Mouse (Mus musculus) limb, embryonic 14.5 days (tissue): ENCODE measurements at regions not wholly inside any gene's neighbourhood (a gene's known extent, or its start where the extent isn't known, plus 50 kb on each side); places are given as distances from the start of the nearest gene placed in this dataset.

Source experiments
- ATAC-seq: fragments of 200-750 bp; cut with Nextera tagmentation; 2 replicates; pipeline ENCODE4 v1.8.0; 2017; ENCODE audit warnings: low read depth, moderate number of reproducible peaks, moderate TSS enrichment; ENCODE audit not compliant: low FRiP score
- DNase-seq: peaks from one replicate; pipeline ENCODE4 v3.0.0-alpha.2; 2015; ENCODE audit warnings: low spot score
- H3K27ac ChIP-seq: fragments of 300-500 bp; sonication (generic); replicated peaks from 2 replicates; pipeline ENCODE4 v1.5.1; 2014; ENCODE audit warnings: low read depth, mild to moderate bottlenecking, low read length, moderate library complexity, mixed read lengths
- H3K27me3 ChIP-seq: fragments of 300-500 bp; sonication (generic); 2 replicates; pipeline ENCODE4 v1.6.1; 2014; ENCODE audit warnings: low read length, mixed read lengths; ENCODE audit not compliant: control insufficient read depth, insufficient read depth
- H3K36me3 ChIP-seq: fragments of 300-500 bp; sonication (generic); 2 replicates; pipeline ENCODE4 v1.6.1; 2014; ENCODE audit warnings: mild to moderate bottlenecking, low read length, moderate library complexity, mixed read lengths; ENCODE audit not compliant: control insufficient read depth, insufficient read depth
- H3K4me1 ChIP-seq: fragments of 300-500 bp; sonication (generic); 2 replicates; pipeline ENCODE4 v1.6.1; 2014; ENCODE audit warnings: antibody characterized with exemption, low read length, mixed read lengths; ENCODE audit not compliant: control insufficient read depth, insufficient read depth
- H3K4me2 ChIP-seq: fragments of 300-500 bp; sonication (generic); replicated peaks from 2 replicates; pipeline ENCODE4 v1.6.1; 2014; ENCODE audit warnings: low read depth, mild to moderate bottlenecking, low read length, moderate library complexity; ENCODE audit not compliant: severe bottlenecking
- H3K4me3 ChIP-seq: fragments of 300-500 bp; sonication (generic); replicated peaks from 2 replicates; pipeline ENCODE4 v1.5.1; 2014; ENCODE audit warnings: low read length
- H3K9ac ChIP-seq: fragments of 300-500 bp; sonication (generic); 2 replicates; pipeline ENCODE4 v1.6.1; 2014; ENCODE audit warnings: mild to moderate bottlenecking, low read depth, low read length, moderate library complexity; ENCODE audit not compliant: severe bottlenecking
- H3K9me3 ChIP-seq: fragments of 300-500 bp; sonication (generic); 2 replicates; pipeline ENCODE4 v1.6.1; 2016; ENCODE audit warnings: low read length; ENCODE audit not compliant: control insufficient read depth
- POLR2A ChIP-seq: fragments of 200-500 bp; IDR thresholded peaks from 2 replicates; pipeline ENCODE4 v1.8.0; 2012; ENCODE audit warnings: inconsistent platforms, mild to moderate bottlenecking, moderate library complexity, borderline replicate concordance; ENCODE audit not compliant: insufficient read depth, insufficient read length; ENCODE audit errors: extremely low read depth
- WGBS: fragments of 180-500 bp; shearing (Covaris S2); extraction: QIAGEN DNeasy Blood & Tissue Kit; methylation state at CpG from one replicate; pipeline ENCODE4 v1.1.7; 2014; 5-methylcytosine and 5-hydroxymethylcytosine counted together

DNA sequence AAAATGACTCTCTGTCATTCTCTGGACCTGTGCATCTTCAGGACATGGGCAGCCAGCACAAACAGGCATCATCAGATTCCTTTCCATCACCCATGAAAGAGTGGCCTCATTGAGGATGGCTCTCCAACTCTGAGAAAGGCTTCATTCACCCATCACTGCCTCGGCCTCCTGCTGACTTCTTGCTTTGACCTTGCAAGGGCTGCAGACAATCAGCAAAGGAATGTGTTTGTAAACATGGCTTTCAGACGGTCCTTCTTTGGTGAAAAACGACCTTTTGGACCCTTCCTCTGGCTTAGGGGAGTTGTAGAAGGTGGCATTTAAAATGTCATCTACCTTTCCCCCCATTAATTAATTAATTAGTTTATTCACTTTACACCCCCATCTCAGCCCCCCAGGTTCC, 134.3 kb downstream of the Moxd1 start:
- no peak for DNase-seq
- H3K9me3 ChIP-seq: no peaks in the 10 kb centered on the region
- TF ChIP-seq POLR2A: no peak
- 30% methylated on average over 3 of the region's 3 CpGs for WGBS
- no peak overlapping the region for H3K4me3 ChIP-seq
- H3K4me1 ChIP-seq: no peaks in the 10 kb centered on the region
- H3K9ac ChIP-seq: no peak overlapping the region
- H3K36me3 ChIP-seq: no peaks in the 10 kb centered on the region
- H3K27me3 ChIP-seq: no peaks in the 10 kb centered on the region
- ATAC-seq: no peak
- H3K27ac ChIP-seq: no peak overlapping the region
- H3K4me2 ChIP-seq: no peak overlapping the region

DNA sequence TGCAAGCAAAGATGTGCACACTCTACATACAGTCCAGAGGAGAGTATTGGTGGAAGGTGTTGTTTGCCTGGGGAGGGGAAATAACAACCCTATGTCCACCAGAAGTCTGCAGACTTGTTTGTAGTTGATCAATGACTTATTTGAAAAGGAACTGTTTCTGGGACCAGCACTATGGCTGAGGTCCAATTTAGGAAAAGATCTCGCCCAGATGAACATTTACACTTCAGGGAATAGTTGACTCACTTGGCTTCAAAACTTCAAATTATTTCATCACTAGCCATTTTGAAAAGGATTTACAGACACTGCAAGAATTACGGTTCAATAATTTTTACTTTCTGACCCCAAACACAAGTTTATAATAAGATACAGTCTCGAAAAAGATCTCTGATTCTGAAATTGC, 138.1 kb downstream of the Moxd1 start:
- no peak overlapping the region for H3K9ac ChIP-seq
- DNase-seq (no peak), ATAC-seq (no peak)
- no peak overlapping the region for H3K4me2 ChIP-seq
- 72% methylated on average over 3 of the region's 3 CpGs for WGBS
- H3K27ac ChIP-seq: no peak overlapping the region
- no peaks in the 10 kb centered on the region for H3K27me3 ChIP-seq
- H3K9me3 ChIP-seq: no peaks in the 10 kb centered on the region
- H3K4me1 ChIP-seq: peaks cover 4% of the 10 kb centered on the region; the same call in 1 of the 2 replicates
- H3K36me3 ChIP-seq: no peaks in the 10 kb centered on the region
- H3K4me3 ChIP-seq: no peak overlapping the region
- TF ChIP-seq POLR2A: no peak

DNA sequence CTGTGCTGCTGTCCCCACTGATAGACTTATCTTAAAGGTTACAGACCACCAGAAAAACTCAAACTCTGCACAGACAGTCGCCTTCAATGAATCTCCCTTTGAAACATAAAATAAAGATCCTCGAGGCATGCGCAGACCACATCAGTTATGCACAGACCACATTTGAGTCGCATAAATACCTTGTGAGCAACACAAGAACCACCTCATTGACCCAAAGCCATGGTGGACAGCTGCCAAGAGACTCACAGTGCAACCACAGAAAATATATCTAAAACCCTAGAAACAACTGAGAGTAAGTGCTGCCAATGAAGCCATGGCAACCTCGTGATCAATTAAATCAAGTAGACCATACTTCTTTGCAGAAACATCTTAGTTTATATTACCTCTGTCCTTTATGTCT, 142.1 kb downstream of the Moxd1 start:
- no peak for TF ChIP-seq POLR2A
- Histone ChIP-seq H3K27me3 (no peaks in the 10 kb centered on the region), H3K9ac (no peak overlapping the region), H3K36me3 (no peaks in the 10 kb centered on the region), H3K4me2 (no peak overlapping the region), H3K9me3 (no peaks in the 10 kb centered on the region), H3K4me1 (peaks cover 4% of the 10 kb centered on the region; the same call in 1 of the 2 replicates), H3K4me3 (no peak overlapping the region), H3K27ac (peak overlapping the region; percentile 45)
- ATAC-seq: no peak; the same call in 1 of the 2 replicates
- DNase-seq: peak; percentile 42
- 70% methylated on average over 5 of the region's 5 CpGs for WGBS

DNA sequence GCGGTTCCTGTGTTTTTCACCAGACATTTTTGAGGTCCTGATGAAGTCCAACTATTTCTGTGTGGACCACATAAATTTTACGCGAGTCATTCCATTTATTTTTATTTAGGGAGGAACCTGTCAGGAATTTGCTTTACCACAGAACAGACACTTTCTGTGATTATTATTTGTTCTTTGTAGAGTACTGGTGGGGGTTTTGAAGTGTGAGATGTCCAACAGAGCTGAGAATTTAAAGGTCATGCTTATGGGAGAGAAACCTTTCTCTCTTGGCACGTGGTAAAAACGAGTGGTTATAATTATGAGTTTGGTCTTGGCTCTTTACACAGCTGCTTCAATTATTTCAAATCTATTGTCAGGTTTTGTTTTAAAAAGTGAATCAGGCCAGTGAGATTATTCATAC, 143.7 kb downstream of the Moxd1 start:
- H3K9me3 ChIP-seq: no peaks in the 10 kb centered on the region
- H3K4me2 ChIP-seq: no peak overlapping the region
- 67% methylated on average over 5 of the region's 5 CpGs for WGBS
- H3K36me3 ChIP-seq: no peaks in the 10 kb centered on the region
- ATAC-seq: no peak
- no peak for TF ChIP-seq POLR2A
- no peaks in the 10 kb centered on the region for H3K27me3 ChIP-seq
- no peak overlapping the region for H3K27ac ChIP-seq
- H3K4me3 ChIP-seq: no peak overlapping the region
- H3K4me1 ChIP-seq: peaks cover 4% of the 10 kb centered on the region; the same call in 1 of the 2 replicates
- H3K9ac ChIP-seq: no peak overlapping the region
- no peak for DNase-seq

GRCm38 (mm10) chr10:24373957-24374356, 150.6 kb downstream of the Moxd1 start:
- no peak for TF ChIP-seq POLR2A
- H3K9ac ChIP-seq: no peak overlapping the region
- no peak overlapping the region for H3K4me2 ChIP-seq
- 0 out of 2 replicates have a peak, but pooled peaks cover 2% of the 10 kb centered on the region for H3K4me1 ChIP-seq
- no peak overlapping the region for H3K27ac ChIP-seq
- no peaks in the 10 kb centered on the region for H3K27me3 ChIP-seq
- H3K9me3 ChIP-seq: no peaks in the 10 kb centered on the region
- WGBS: 40% methylated on average over 6 of the region's 6 CpGs
- DNase-seq: peak; percentile 67
- no peak for ATAC-seq
- H3K4me3 ChIP-seq: no peak overlapping the region
- no peaks in the 10 kb centered on the region for H3K36me3 ChIP-seq

DNA sequence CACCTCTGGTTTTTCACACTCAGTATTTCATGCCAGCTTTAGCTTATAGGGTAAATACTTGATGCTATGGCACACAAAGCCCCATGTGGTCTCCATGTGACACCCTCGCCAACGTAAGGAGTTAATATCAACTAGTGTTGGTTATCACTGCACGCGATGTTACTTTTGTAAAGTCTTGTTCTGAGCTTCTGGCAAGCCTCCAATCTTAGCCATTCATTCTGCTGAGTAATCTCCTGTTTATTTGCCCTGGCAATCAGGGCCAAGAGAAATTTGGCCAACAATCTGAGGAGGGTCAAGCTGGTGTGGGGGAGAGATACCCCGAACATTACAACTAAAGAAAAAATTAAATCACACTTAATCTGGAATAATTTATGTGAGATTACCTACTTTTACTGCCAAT, 156.0 kb downstream of the Moxd1 start:
- Histone ChIP-seq H3K4me2 (no peak overlapping the region), H3K9ac (no peak overlapping the region), H3K27me3 (no peaks in the 10 kb centered on the region), H3K36me3 (no peaks in the 10 kb centered on the region), H3K9me3 (no peaks in the 10 kb centered on the region), H3K27ac (no peak overlapping the region), H3K4me1 (0 out of 2 replicates have a peak, but pooled peaks cover 2% of the 10 kb centered on the region), H3K4me3 (no peak overlapping the region)
- TF ChIP-seq POLR2A: no peak
- ATAC-seq (no peak), DNase-seq (no peak)
- whole genome bisulfite sequencing: 75% methylated on average over 5 of the region's 5 CpGs
